Comparison of ENCODE assay signal across 8 mouse cellular contexts in genomic region chr7:110061752-110062273, GRCm38 (mm10). TPM values are rescaled to one million over a fixed set of nuclear protein-coding genes. Genes with fewer than 3 reads are reported as not detected.
DNase-seq lines count a peak whose midpoint lies in the region; ATAC-seq lines count a peak whose summit lies in the region.

No protein-coding gene starts in this region.

- no peaks in the 10 kb centered on the region for H3K27me3 ChIP-seq in hindbrain, embryonic 15.5 days

- peak overlapping the region; percentile 100 for H3K27ac ChIP-seq in hindbrain, embryonic 15.5 days (replicated peaks)

- DNase-seq in cerebellum, postnatal 4 days (ENCODE audit: low spot score in 2 of 2): peak; percentile 41 to 77
- DNase-seq in gastrocnemius, adult 18-20 months (ENCODE audit: low spot score): peak; percentile 93
- peak; percentile 63 to 71 for DNase-seq in left cerebral cortex, adult 18-20 months (ENCODE audit: low spot score in 2 of 2)
- DNase-seq in lung, postnatal 4 days: peak; percentile 90 to 94
- DNase-seq in right cerebral cortex, adult 18-20 months: peak; percentile 81
- DNase-seq in urinary bladder, postnatal 10 days (ENCODE audit: low spot score): peak; percentile 56

- peak overlapping the region; percentile 95 for H3K9ac ChIP-seq in hindbrain, embryonic 15.5 days

- peaks cover 6% of the 10 kb centered on the region; the same call in 1 of the 2 replicates for H3K36me3 ChIP-seq in hindbrain, embryonic 15.5 days

- no peaks in the 10 kb centered on the region for H3K9me3 ChIP-seq in hindbrain, embryonic 15.5 days

- peaks cover 21% of the 10 kb centered on the region for H3K4me1 ChIP-seq in hindbrain, embryonic 15.5 days (replicated peaks)

- H3K4me2 ChIP-seq in hindbrain, embryonic 15.5 days: peak overlapping the region; percentile 59

- WGBS in hindbrain, embryonic 15.5 days: under 1% methylated on average over 43 of the region's 48 CpGs

- peak overlapping the region; percentile 59 for H3K4me3 ChIP-seq in hindbrain, embryonic 15.5 days

- peak; percentile 13 for ATAC-seq in activated CD4-positive, CD25-positive, alpha-beta regulatory T cell, adult 4 months
- ATAC-seq in hindbrain, embryonic 15.5 days (ENCODE audit: low FRiP score, low read depth): no peak

RNA-seq across cellular contexts. Expression of gene Zfp143, which starts 0.8 kb away (rescaled TPM):
- 10 to 100 TPM; 35.2 to 36.1 TPM for polyA plus RNA-seq in activated CD4-positive, CD25-positive, alpha-beta regulatory T cell, adult 4 months (2017; shearing (Covaris generic))
- total RNA-seq in gastrocnemius, adult 18-20 months (2021): 1 to 10 TPM; 8.3 to 8.6 TPM
- polyA plus RNA-seq in hindbrain, embryonic 15.5 days (2015; fragmentation: Nextera tagmentation; extraction: Ambion mirVana): 15.1 and 15.5 TPM in 2 replicates
- 10 to 100 TPM; 10.9 to 13.0 TPM for total RNA-seq in left cerebral cortex, adult 18-20 months (2021)

RNA-seq across cellular contexts. Expression of gene Ipo7, which starts 43.7 kb away (rescaled TPM):
- 10 to 100 TPM; 26.5 to 31.4 TPM for polyA plus RNA-seq in activated CD4-positive, CD25-positive, alpha-beta regulatory T cell, adult 4 months (2017; shearing (Covaris generic))
- total RNA-seq in gastrocnemius, adult 18-20 months (2021): 10 to 100 TPM; 88.3 to 92.0 TPM
- 41.2 and 44.9 TPM in 2 replicates for polyA plus RNA-seq in hindbrain, embryonic 15.5 days (2015; fragmentation: Nextera tagmentation; extraction: Ambion mirVana)
- total RNA-seq in left cerebral cortex, adult 18-20 months (2021): 100 to 1,000 TPM in 1 of 2 experiments, 10 to 100 TPM in 1; 98.4 to 106 TPM
